Mouse (Mus musculus) limb, embryonic 13.5 days (tissue): ENCODE results near the gene Speer4c. TPM values are rescaled to one million over a fixed set of nuclear protein-coding genes. Genes with fewer than 3 reads are reported as not detected.
"Not testable (repeated sequence)": the region's sequence is repeated elsewhere in the genome, so short reads cannot be mapped to it uniquely, and the experiment has no call there.

Experiments
- ATAC-seq: fragments of 200-750 bp; cut with Nextera tagmentation; 2 replicates; pipeline ENCODE4 v1.8.0; 2017; ENCODE audit warnings: low read depth, moderate number of reproducible peaks, moderate TSS enrichment; ENCODE audit not compliant: low FRiP score
- H3K27ac ChIP-seq: fragments of 300-500 bp; sonication (generic); 2 replicates; pipeline ENCODE4 v1.5.1; 2015; ENCODE audit warnings: inconsistent platforms, mild to moderate bottlenecking, moderate library complexity
- H3K27me3 ChIP-seq: fragments of 300-500 bp; sonication (generic); 2 replicates; pipeline ENCODE4 v1.6.1; 2015; ENCODE audit warnings: mild to moderate bottlenecking, inconsistent platforms
- H3K36me3 ChIP-seq: fragments of 300-500 bp; sonication (generic); 2 replicates; pipeline ENCODE4 v1.6.1; 2015; ENCODE audit warnings: inconsistent platforms, mild to moderate bottlenecking, moderate library complexity
- H3K4me1 ChIP-seq: fragments of 300-500 bp; sonication (generic); 2 replicates; pipeline ENCODE4 v1.6.1; 2015; ENCODE audit warnings: inconsistent platforms
- H3K4me2 ChIP-seq: fragments of 300-500 bp; sonication (generic); replicated peaks from 2 replicates; pipeline ENCODE4 v1.6.1; 2015; ENCODE audit warnings: inconsistent platforms, mild to moderate bottlenecking, moderate library complexity
- H3K4me3 ChIP-seq: fragments of 300-500 bp; sonication (generic); 2 replicates; pipeline ENCODE4 v1.5.1; 2015; ENCODE audit warnings: moderate library complexity, mild to moderate bottlenecking, inconsistent platforms
- H3K9ac ChIP-seq: fragments of 300-500 bp; sonication (generic); 2 replicates; pipeline ENCODE4 v1.6.1; 2015; ENCODE audit warnings: mild to moderate bottlenecking, inconsistent platforms
- H3K9me3 ChIP-seq: fragments of 300-500 bp; sonication (generic); 2 replicates; pipeline ENCODE4 v1.6.1; 2016; ENCODE audit warnings: inconsistent platforms
- WGBS: fragments of 180-500 bp; shearing (Covaris S2); methylation state at CpG from one replicate; pipeline ENCODE4 v1.1.7; 2015; 5-methylcytosine and 5-hydroxymethylcytosine counted together
- polyA plus RNA-seq: library from polyadenylated mRNA; unstranded; fragments of >200 nt; fragmentation: Nextera tagmentation; extraction: Ambion mirVana; gene quantifications from 2 replicates; pipeline ENCODE4 v1.2.1, GENCODE M21; 2015

Gene Speer4c
- polyA plus RNA-seq, 1 experiment from 2014 or later, result not detected

DNA sequence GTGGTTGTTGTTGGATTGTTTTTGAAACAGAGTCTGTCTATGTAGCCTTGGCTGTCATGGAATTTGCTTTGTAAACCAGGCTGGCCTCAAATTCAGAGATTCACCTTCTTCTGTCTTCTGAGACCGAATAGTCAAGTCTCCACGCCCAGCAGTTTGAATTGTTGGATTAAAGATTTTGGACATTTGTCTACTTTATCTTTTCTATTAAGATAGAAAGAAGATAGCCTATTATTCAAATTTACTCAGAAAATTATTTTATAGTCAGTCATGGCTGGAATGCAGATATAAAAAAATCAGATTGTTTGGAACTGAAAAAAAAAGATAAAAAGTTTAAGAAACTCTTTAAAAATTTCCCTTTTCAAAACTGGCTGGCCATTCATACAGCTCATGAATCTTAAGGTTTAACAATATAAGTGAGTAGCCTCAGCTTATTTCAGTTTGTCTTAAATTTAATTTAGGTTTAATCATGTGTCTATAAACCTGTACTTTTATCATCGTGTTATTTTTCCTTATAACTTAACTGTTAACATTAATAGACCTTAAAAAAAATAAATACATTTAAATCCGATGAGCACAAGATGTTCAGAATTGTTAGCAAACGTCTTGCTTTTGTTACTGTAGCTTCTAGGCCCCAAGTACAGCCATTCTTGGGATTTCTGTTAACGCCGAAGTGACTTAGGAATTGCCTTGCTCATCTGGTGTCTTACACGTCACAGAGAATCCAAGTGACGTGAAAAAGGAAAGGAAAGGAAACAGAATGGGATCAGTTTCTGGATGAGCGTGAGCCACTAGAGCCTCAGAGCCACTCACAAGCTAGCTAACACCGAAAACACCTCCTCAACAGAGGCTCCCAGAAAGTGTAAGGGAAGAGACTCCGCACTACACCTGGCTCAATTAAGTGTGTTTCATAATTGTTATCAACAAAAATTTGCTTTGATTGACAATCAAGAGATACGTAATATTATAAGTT is 33.8 kb downstream of the Speer4c start:
- not testable (repeated sequence) for H3K27ac ChIP-seq, H3K4me3 ChIP-seq, H3K4me2 ChIP-seq, H3K9ac ChIP-seq, H3K4me1 ChIP-seq, H3K27me3 ChIP-seq, H3K36me3 ChIP-seq
- peaks cover 14% of the 10 kb centered on the region for H3K9me3 ChIP-seq
- ATAC-seq, result peak; percentile 81
- 67% methylated on average over 13 of the region's 13 CpGs for WGBS

DNA sequence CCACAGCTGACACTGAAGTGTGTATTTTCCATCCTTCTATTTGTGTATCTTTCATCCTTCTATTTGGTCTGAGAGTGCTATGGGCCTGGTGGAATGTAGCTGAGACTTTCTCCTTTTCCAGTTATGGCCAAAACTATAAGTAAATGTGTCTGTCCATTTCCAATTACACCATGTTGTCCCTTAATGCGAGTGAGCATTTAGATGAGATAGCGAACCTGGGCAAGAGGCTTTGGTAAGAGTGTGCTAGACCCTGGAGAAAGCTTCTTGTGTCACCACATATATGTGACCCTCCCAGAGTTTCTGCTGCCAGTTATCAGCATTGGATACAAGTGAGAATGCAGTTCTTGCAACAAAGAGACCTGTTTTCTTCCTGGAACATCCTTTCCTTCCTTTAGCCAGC is 35.2 kb downstream of the Speer4c start:
- not testable (repeated sequence) for H3K27ac ChIP-seq, H3K27me3 ChIP-seq, H3K4me3 ChIP-seq, H3K4me2 ChIP-seq, ATAC-seq, H3K9ac ChIP-seq, H3K4me1 ChIP-seq, H3K36me3 ChIP-seq
- peaks cover 17% of the 10 kb centered on the region for H3K9me3 ChIP-seq
- 62% methylated on average over 2 of the region's 2 CpGs for WGBS

- H3K4me2 ChIP-seq, H3K27ac ChIP-seq, H3K27me3 ChIP-seq, H3K36me3 ChIP-seq, H3K9ac ChIP-seq, H3K4me3 ChIP-seq, H3K4me1 ChIP-seq: not testable (repeated sequence)
- WGBS, result 90% methylated on average over 4 of the region's 4 CpGs
- peak; percentile 71; the same call in 1 of the 2 replicates for ATAC-seq
- H3K9me3 ChIP-seq, result peaks cover 24% of the 10 kb centered on the region
Observed at GRCm38 (mm10) chr5:15677750-15678149, 36.3 kb downstream of the Speer4c start.

- 87% methylated on average over 5 of the region's 8 CpGs for whole genome bisulfite sequencing
- ATAC-seq, result peak; percentile 78
Observed at GRCm38 (mm10) chr5:15674429-15675244, 39.4 kb downstream of the Speer4c start.

GRCm38 (mm10) chr5:15673989-15674388 is 40.1 kb downstream of the Speer4c start:
- not testable (repeated sequence) for H3K4me1 ChIP-seq, H3K4me3 ChIP-seq, ATAC-seq, H3K27ac ChIP-seq, H3K4me2 ChIP-seq, H3K36me3 ChIP-seq, H3K9ac ChIP-seq, H3K27me3 ChIP-seq
- 70% methylated on average over 2 of the region's 2 CpGs for WGBS
- H3K9me3 ChIP-seq, result peaks cover 21% of the 10 kb centered on the region

More at GRCm38 (mm10) chr5:15674429-15675244, 39.4 kb downstream of the Speer4c start:
- not testable (repeated sequence) for H3K4me2 ChIP-seq, H3K4me1 ChIP-seq, H3K4me3 ChIP-seq, H3K27me3 ChIP-seq, H3K36me3 ChIP-seq, H3K9ac ChIP-seq, H3K27ac ChIP-seq
- H3K9me3 ChIP-seq, result peaks cover 25% of the 10 kb centered on the region

DNA sequence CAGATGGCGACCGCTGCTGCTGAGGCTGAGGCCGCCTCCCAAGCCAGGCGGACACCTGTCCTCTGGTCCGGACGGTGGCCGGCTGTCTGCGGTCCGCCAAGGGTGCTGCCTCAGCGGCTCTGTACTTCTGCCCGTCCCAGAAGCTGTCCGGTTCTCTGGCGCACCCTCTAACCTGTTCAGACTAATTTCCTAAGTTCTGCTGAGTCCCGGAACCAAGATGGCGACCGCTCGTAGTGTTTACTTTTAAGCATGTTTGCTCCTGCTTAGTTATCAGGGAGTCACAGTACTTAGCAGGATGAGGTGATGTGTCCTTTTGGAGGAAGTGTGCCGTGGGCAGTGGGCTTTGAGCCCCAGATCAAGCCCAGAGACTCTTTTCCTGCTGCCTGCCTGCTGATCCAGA is 43.3 kb downstream of the Speer4c start:
- H3K27ac ChIP-seq, H3K4me2 ChIP-seq, H3K9ac ChIP-seq, H3K4me1 ChIP-seq, H3K27me3 ChIP-seq, H3K36me3 ChIP-seq, ATAC-seq, H3K4me3 ChIP-seq: not testable (repeated sequence)
- peaks cover 17% of the 10 kb centered on the region for H3K9me3 ChIP-seq
- 91% methylated on average over 17 of the region's 18 CpGs for WGBS

DNA sequence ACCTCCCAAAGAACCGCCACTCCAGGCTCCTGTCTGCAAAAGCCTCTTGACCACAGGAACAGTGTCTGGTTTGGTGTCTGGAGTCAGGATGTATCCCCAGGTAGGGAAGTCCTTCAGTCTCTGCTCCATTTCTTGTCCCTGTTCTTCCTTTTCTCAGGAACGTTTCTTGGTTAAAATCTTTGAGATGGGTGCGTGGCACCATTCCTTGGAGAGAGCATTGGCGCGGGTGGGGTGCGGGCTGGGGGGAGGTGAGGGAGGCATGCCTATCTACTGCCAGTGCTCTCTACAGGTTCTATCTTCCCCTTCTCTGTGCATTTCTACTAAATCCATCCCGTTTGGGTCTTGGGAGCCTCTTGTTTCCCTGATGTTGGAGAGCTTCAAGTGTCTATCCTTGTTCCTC is 50.2 kb downstream of the Speer4c start:
- not testable (repeated sequence) for H3K27me3 ChIP-seq, H3K4me2 ChIP-seq, H3K9ac ChIP-seq, H3K4me1 ChIP-seq, H3K36me3 ChIP-seq, ATAC-seq, H3K9me3 ChIP-seq, H3K4me3 ChIP-seq, H3K27ac ChIP-seq
- 74% methylated on average over 7 of the region's 7 CpGs for WGBS

Other genes with a start within 250 kb of the Speer4c start
- gene Gm21149, start 237.7 kb downstream of the Speer4c start, polyA plus RNA-seq, result not detected in 2 replicates
- gene Gm21190, start 185.0 kb downstream of the Speer4c start, polyA plus RNA-seq, result not detected in 2 replicates
- gene Gm21083, start 136.9 kb downstream of the Speer4c start, polyA plus RNA-seq, result 0.18 and 0.33 TPM in 2 replicates
- not detected in 2 replicates for gene Speer4d, start 95.2 kb downstream of the Speer4c start, polyA plus RNA-seq
- gene 4930572O03Rik, start 57.2 kb downstream of the Speer4c start, polyA plus RNA-seq, result not detected in 2 replicates
- 22.9 and 25.9 TPM in 2 replicates for gene Cacna2d1, start 220.4 kb upstream of the Speer4c start, polyA plus RNA-seq